Mouse (Mus musculus) heart, adult 18-20 months (tissue): ENCODE measurements around the gene Slc38a9. TPM values are rescaled to one million over a fixed set of nuclear protein-coding genes. Genes with fewer than 3 reads are reported as not detected.

Experiments
- DNase-seq, 2 experiments: peaks; one replicate each; pipeline ENCODE4 v3.0.0; 2021 to 2022; ENCODE audit warnings: mixed read lengths in 1 of 2
- long read RNA-seq, 2 experiments: library from polyadenylated mRNA; stranded (forward); transcript quantifications; one replicate each; pipeline ENCODE4 v2.0.0; 2021
- total RNA-seq, 2 experiments: library from RNA; stranded (reverse); gene quantifications; 2 replicates each; pipeline ENCODE4 v1.2.3; 2021

The Slc38a9 gene
- 1 to 10 TPM; 9.2 to 9.3 TPM for total RNA-seq
- long read RNA-seq, experiment 1, full-length matches to known transcripts: 6 of 8 reads
- long read RNA-seq, experiment 1, partial matches to known transcripts: 0 of 8 reads
- long read RNA-seq, experiment 1, other reads (novel, unspliced or antisense): 2 of 8 reads
- long read RNA-seq, experiment 2, full-length matches to known transcripts: 2 of 6 reads
- long read RNA-seq, experiment 2, partial matches to known transcripts: 3 of 6 reads
- long read RNA-seq, experiment 2, other reads (novel, unspliced or antisense): 1 of 6 reads

- peak; percentile 94 to 96 for DNase-seq
Measured at GRCm38 (mm10) chr13:112660574-112661381, at the start of gene Slc38a9. TSS of gene Slc38a9 (plus strand) at chr13:112660751.

- no peak for DNase-seq
Measured at GRCm38 (mm10) chr13:112621592-112621991, 39.0 kb upstream of the Slc38a9 start.

GRCm38 (mm10) chr13:112623656-112624055, 36.9 kb upstream of the Slc38a9 start:
- DNase-seq: no peak

GRCm38 (mm10) chr13:112624622-112625021, 35.9 kb upstream of the Slc38a9 start:
- no peak for DNase-seq

- no peak for DNase-seq
Measured at GRCm38 (mm10) chr13:112625566-112625965, 35.0 kb upstream of the Slc38a9 start.

GRCm38 (mm10) chr13:112635174-112635837, 25.2 kb upstream of the Slc38a9 start:
- DNase-seq: no peak

GRCm38 (mm10) chr13:112636498-112636897, 24.1 kb upstream of the Slc38a9 start:
- DNase-seq: no peak

- peak; percentile 42 to 62 for DNase-seq
Measured at GRCm38 (mm10) chr13:112639111-112639510, 21.4 kb upstream of the Slc38a9 start.

GRCm38 (mm10) chr13:112642897-112643296, 17.7 kb upstream of the Slc38a9 start:
- no peak for DNase-seq

- DNase-seq: no peak
Measured at GRCm38 (mm10) chr13:112644996-112645395, 15.6 kb upstream of the Slc38a9 start.

GRCm38 (mm10) chr13:112645529-112646186, 14.9 kb upstream of the Slc38a9 start:
- DNase-seq: no peak

- no peak for DNase-seq
Measured at GRCm38 (mm10) chr13:112651183-112651582, 9.4 kb upstream of the Slc38a9 start.

- DNase-seq: no peak
Measured at GRCm38 (mm10) chr13:112652205-112652604, 8.3 kb upstream of the Slc38a9 start, which contains the start of gene Ddx4. TSS of gene Ddx4 (minus strand) at chr13:112652475.

GRCm38 (mm10) chr13:112659986-112660573, 471 bp upstream of the Slc38a9 start:
- DNase-seq: no peak

- DNase-seq: no peak
Measured at GRCm38 (mm10) chr13:112661687-112662086, 1.1 kb downstream of the Slc38a9 start.

GRCm38 (mm10) chr13:112666433-112667024, 6.0 kb downstream of the Slc38a9 start:
- peak in 1 of 2 experiments; percentile 45 for DNase-seq

GRCm38 (mm10) chr13:112667215-112667614, 6.7 kb downstream of the Slc38a9 start:
- peak in 1 of 2 experiments; percentile 18 for DNase-seq

- DNase-seq: no peak
Measured at GRCm38 (mm10) chr13:112671708-112672107, 11.2 kb downstream of the Slc38a9 start.

- DNase-seq: no peak
Measured at GRCm38 (mm10) chr13:112672797-112673196, 12.2 kb downstream of the Slc38a9 start.

GRCm38 (mm10) chr13:112673899-112674447, 13.4 kb downstream of the Slc38a9 start:
- peak; percentile 83 to 84 for DNase-seq

- DNase-seq: no peak
Measured at GRCm38 (mm10) chr13:112678154-112678553, 17.6 kb downstream of the Slc38a9 start.
